Mouse (Mus musculus) MEL (cell line): ENCODE measurements at regions not wholly inside any gene's neighbourhood (a gene's known extent, or its start where the extent isn't known, plus 50 kb on each side); places are given as distances from the start of the nearest gene placed in this dataset.

ENCODE experiments used
- CHD2 ChIP-seq: IDR thresholded peaks from 2 replicates; pipeline ENCODE4 v1.6.1; 2011; ENCODE audit warnings: low read length, improper control_type of control experiment
- POLR2A ChIP-seq, 2 experiments: IDR thresholded peaks; 2 replicates each; pipeline ENCODE4 v1.6.1; 2011 to 2012; ENCODE audit warnings: low read length in 2 of 2, mild to moderate bottlenecking in 2 of 2, control low read depth in 1 of 2, improper control_type of control experiment in 1 of 2, low read depth in 1 of 2, moderate library complexity in 1 of 2; ENCODE audit not compliant: control insufficient read depth in 1 of 2, insufficient read depth in 1 of 2, poor library complexity in 1 of 2
- ZKSCAN1 ChIP-seq: IDR thresholded peaks from 2 replicates; pipeline ENCODE4 v1.6.1; 2012; ENCODE audit warnings: low read depth, mild to moderate bottlenecking, inconsistent platforms, low read length, improper control_type of control experiment, moderate library complexity

DNA sequence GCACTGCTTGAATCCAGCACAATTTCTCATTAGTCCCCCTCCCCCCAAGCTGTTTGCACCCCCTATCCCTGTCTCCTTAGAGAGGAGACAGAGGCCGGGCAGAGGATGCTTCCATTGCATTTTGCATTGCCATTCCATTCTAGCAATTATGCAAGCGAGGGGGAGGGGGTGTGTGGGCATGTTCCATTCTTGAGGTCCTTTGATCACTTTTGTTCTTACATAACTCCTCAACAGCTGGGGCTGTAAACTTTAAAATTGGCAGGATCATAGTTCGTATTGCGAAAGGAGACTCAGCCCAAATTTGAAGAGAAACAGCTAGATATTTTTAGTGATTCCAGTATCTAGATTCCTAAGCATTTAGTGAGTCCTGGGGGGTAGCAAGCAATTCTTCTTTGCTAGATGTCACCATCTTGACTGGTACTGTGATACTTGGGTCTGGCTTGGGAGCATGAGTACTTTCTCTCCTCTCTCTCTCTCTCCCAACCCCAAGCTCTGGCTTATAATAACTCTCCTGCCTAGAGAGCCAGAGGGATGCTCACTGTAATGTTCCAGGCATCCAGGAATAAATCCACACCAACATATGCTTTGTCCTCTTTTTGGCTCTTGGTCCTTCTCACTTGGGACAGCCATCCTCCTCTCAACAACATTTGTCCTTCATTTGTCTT is 212.3 kb upstream of the Pik3r1 start:
- no peak for TF ChIP-seq ZKSCAN1
- TF ChIP-seq CHD2, result no peak
- TF ChIP-seq POLR2A (IDR thresholded peaks at IDR 0.05; ENCODE audit: control insufficient read depth in 1 of 2, insufficient read depth in 1 of 2, low read depth in 1 of 2, low read length in 2 of 2, poor library complexity in 1 of 2), result no peak
